Mouse (Mus musculus) stomach, postnatal 0 days (tissue): ENCODE results near the gene Nucks1. TPM values are rescaled to one million over a fixed set of nuclear protein-coding genes. Genes with fewer than 3 reads are reported as not detected.

Experiments used
- ATAC-seq: fragments of 200-750 bp; cut with Nextera tagmentation; 2 replicates; pipeline ENCODE4 v1.8.0; 2017; ENCODE audit not compliant: low FRiP score, low TSS enrichment
- DNase-seq: peaks from one replicate; pipeline ENCODE4 v3.0.0-alpha.2; 2016; ENCODE audit warnings: low spot score
- H3K27ac ChIP-seq: fragments of 300-500 bp; sonication (generic); replicated peaks from 2 replicates; pipeline ENCODE4 v1.5.1; 2014; ENCODE audit warnings: mild to moderate bottlenecking, control low read depth
- H3K27me3 ChIP-seq: fragments of 300-500 bp; sonication (generic); 2 replicates; pipeline ENCODE4 v1.6.1; 2014; ENCODE audit warnings: low read length; ENCODE audit not compliant: control insufficient read depth, insufficient read depth
- H3K36me3 ChIP-seq: fragments of 300-500 bp; sonication (generic); 2 replicates; pipeline ENCODE4 v1.6.1; 2014; ENCODE audit warnings: low read length, mixed read lengths; ENCODE audit not compliant: control insufficient read depth, insufficient read depth
- H3K4me1 ChIP-seq: fragments of 300-500 bp; sonication (generic); replicated peaks from 2 replicates; pipeline ENCODE4 v1.6.1; 2014; ENCODE audit warnings: antibody characterized with exemption; ENCODE audit not compliant: control insufficient read depth, insufficient read depth
- H3K4me2 ChIP-seq: fragments of 300-500 bp; sonication (generic); replicated peaks from 2 replicates; pipeline ENCODE4 v1.6.1; 2014; ENCODE audit warnings: low read depth, mild to moderate bottlenecking, control low read depth, moderate library complexity
- H3K4me3 ChIP-seq: fragments of 300-500 bp; sonication (generic); 2 replicates; pipeline ENCODE4 v1.5.1; 2014; ENCODE audit warnings: low read depth, low read length, control low read depth
- H3K9ac ChIP-seq: fragments of 300-500 bp; sonication (generic); 2 replicates; pipeline ENCODE4 v1.6.1; 2014; ENCODE audit warnings: mild to moderate bottlenecking, low read length, control low read depth, mixed read lengths
- H3K9me3 ChIP-seq: fragments of 300-500 bp; sonication (generic); 2 replicates; pipeline ENCODE4 v1.6.1; 2016; ENCODE audit warnings: low read length; ENCODE audit not compliant: control insufficient read depth
- CTCF ChIP-seq: IDR thresholded peaks from 2 replicates; pipeline ENCODE4 v1.5.1; 2016; ENCODE audit warnings: antibody characterized with exemption, low read depth, mild to moderate bottlenecking, moderate library complexity
- EP300 ChIP-seq: optimal IDR thresholded peaks from 2 replicates; pipeline ENCODE3; 2016; ENCODE audit warnings: antibody characterized with exemption
- WGBS: fragments of 180-500 bp; shearing (Covaris S2); extraction: QIAGEN DNeasy Blood & Tissue Kit; methylation state at CpG from one replicate; pipeline ENCODE4 v1.1.7; 2014; 5-methylcytosine and 5-hydroxymethylcytosine counted together
- polyA plus RNA-seq: library from polyadenylated mRNA; unstranded; fragments of >200 nt; fragmentation: Nextera tagmentation; extraction: Ambion mirVana; gene quantifications from 2 replicates; pipeline ENCODE4 v1.2.1, GENCODE M21; 2015

Gene Nucks1
- polyA plus RNA-seq, 1 experiment from 2014 or later: 30.4 TPM

- Histone ChIP-seq H3K27me3 (no peaks in the 10 kb centered on the region), H3K4me2 (no peak overlapping the region), H3K27ac (no peak overlapping the region), H3K9ac (no peak overlapping the region), H3K36me3 (no peaks in the 10 kb centered on the region), H3K9me3 (no peaks in the 10 kb centered on the region), H3K4me3 (no peak overlapping the region), H3K4me1 (no peaks in the 10 kb centered on the region)
- ATAC-seq: no peak
- DNase-seq: no peak
- no peak for TF ChIP-seq EP300
- TF ChIP-seq CTCF: no peak
- WGBS: 64% methylated on average over 3 of the region's 3 CpGs
Observed at GRCm38 (mm10) chr1:131886641-131887040, 23.7 kb upstream of the Nucks1 start.

- Histone ChIP-seq H3K27me3 (no peaks in the 10 kb centered on the region), H3K4me2 (no peak overlapping the region), H3K9ac (no peak overlapping the region), H3K4me3 (no peak overlapping the region), H3K36me3 (no peaks in the 10 kb centered on the region), H3K9me3 (no peaks in the 10 kb centered on the region), H3K4me1 (no peaks in the 10 kb centered on the region), H3K27ac (no peak overlapping the region)
- TF ChIP-seq EP300: no peak
- TF ChIP-seq CTCF: no peak
- 0 out of 2 replicates have a peak, but pooled peaks have one; percentile 53 for ATAC-seq
- no peak for DNase-seq
- WGBS: 49% methylated on average over 6 of the region's 6 CpGs
Observed at GRCm38 (mm10) chr1:131890043-131890658, 20.2 kb upstream of the Nucks1 start.

GRCm38 (mm10) chr1:131891436-131891835, 18.9 kb upstream of the Nucks1 start:
- Histone ChIP-seq H3K4me2 (no peak overlapping the region), H3K4me1 (no peaks in the 10 kb centered on the region), H3K36me3 (no peaks in the 10 kb centered on the region), H3K9me3 (no peaks in the 10 kb centered on the region), H3K9ac (no peak overlapping the region), H3K4me3 (no peak overlapping the region), H3K27ac (no peak overlapping the region), H3K27me3 (no peaks in the 10 kb centered on the region)
- TF ChIP-seq CTCF (no peak), EP300 (no peak)
- DNase-seq: no peak
- 84% methylated on average over 4 of the region's 4 CpGs for WGBS
- ATAC-seq: no peak

- TF ChIP-seq CTCF: no peak
- TF ChIP-seq EP300: no peak
- no peaks in the 10 kb centered on the region for H3K36me3 ChIP-seq
- H3K27me3 ChIP-seq: no peaks in the 10 kb centered on the region
- 87% methylated on average over 4 of the region's 4 CpGs for WGBS
- H3K27ac ChIP-seq: no peak overlapping the region
- no peak for ATAC-seq
- no peak overlapping the region for H3K4me2 ChIP-seq
- H3K9me3 ChIP-seq: no peaks in the 10 kb centered on the region
- no peak overlapping the region for H3K9ac ChIP-seq
- H3K4me3 ChIP-seq: no peak overlapping the region
- no peak for DNase-seq
- no peaks in the 10 kb centered on the region for H3K4me1 ChIP-seq
Observed at GRCm38 (mm10) chr1:131902679-131903078, 7.7 kb upstream of the Nucks1 start.

GRCm38 (mm10) chr1:131903251-131903650, 7.1 kb upstream of the Nucks1 start:
- H3K4me3 ChIP-seq: no peak overlapping the region
- DNase-seq (no peak), ATAC-seq (no peak)
- no peaks in the 10 kb centered on the region for H3K36me3 ChIP-seq
- 78% methylated on average over 7 of the region's 7 CpGs for WGBS
- H3K27me3 ChIP-seq: no peaks in the 10 kb centered on the region
- no peaks in the 10 kb centered on the region for H3K4me1 ChIP-seq
- no peak overlapping the region for H3K4me2 ChIP-seq
- no peak overlapping the region for H3K9ac ChIP-seq
- H3K9me3 ChIP-seq: no peaks in the 10 kb centered on the region
- TF ChIP-seq EP300 (no peak), CTCF (no peak)
- H3K27ac ChIP-seq: no peak overlapping the region

- Histone ChIP-seq H3K9ac (no peak overlapping the region), H3K36me3 (no peaks in the 10 kb centered on the region), H3K27ac (no peak overlapping the region), H3K4me2 (no peak overlapping the region), H3K4me1 (no peaks in the 10 kb centered on the region), H3K4me3 (no peak overlapping the region), H3K27me3 (no peaks in the 10 kb centered on the region), H3K9me3 (no peaks in the 10 kb centered on the region)
- 0% methylated on average over 1 of the region's 1 CpGs for WGBS
- no peak for ATAC-seq
- no peak for TF ChIP-seq EP300
- TF ChIP-seq CTCF: peak; percentile 70
- peak; percentile 24 for DNase-seq
Observed at GRCm38 (mm10) chr1:131905497-131905896, 4.8 kb upstream of the Nucks1 start.
